Comparison of ENCODE assay signal across 27 mouse cellular contexts in genomic region chr2:101266685-101267374, GRCm38 (mm10).
"Had no signal": no experiment of that assay in that cellular context is flagged by ENCODE, and none has a peak within 500 bp of the region (broad histone marks: within the 10 kb centered on the region; RNA-seq: fewer than 3 reads in every experiment).

No protein-coding gene starts in this region.

- H3K9ac ChIP-seq: heart, embryonic 12.5 days; hindbrain, embryonic 13.5 days; hindbrain, embryonic 15.5 days; kidney, embryonic 15.5 days; limb, embryonic 12.5 days; liver, embryonic 13.5 days had no signal

- H3K4me2 ChIP-seq: heart, embryonic 12.5 days; hindbrain, embryonic 13.5 days; hindbrain, embryonic 15.5 days; kidney, embryonic 15.5 days; limb, embryonic 12.5 days; liver, embryonic 11.5 days; liver, embryonic 13.5 days had no signal

- H3K9me3 ChIP-seq: heart, embryonic 10.5 days; heart, embryonic 12.5 days; hindbrain, embryonic 10.5 days; hindbrain, embryonic 13.5 days; hindbrain, embryonic 15.5 days; kidney, embryonic 15.5 days; limb, embryonic 10.5 days; limb, embryonic 12.5 days; liver, embryonic 13.5 days had no signal

- H3K4me3 ChIP-seq: gastrocnemius, adult 2 months; heart, embryonic 10.5 days; heart, embryonic 12.5 days; hindbrain, embryonic 10.5 days; hindbrain, embryonic 13.5 days; hindbrain, embryonic 15.5 days; kidney, embryonic 15.5 days; layer of hippocampus, adult 2 months; left cerebral cortex, adult 2 months; limb, embryonic 10.5 days; limb, embryonic 12.5 days; liver, embryonic 13.5 days had no signal

- ATAC-seq: forebrain, embryonic 16.5 days; hindbrain, postnatal 0 days had no signal

- H3K4me1 ChIP-seq: heart, embryonic 10.5 days; heart, embryonic 12.5 days; hindbrain, embryonic 10.5 days; hindbrain, embryonic 13.5 days; hindbrain, embryonic 15.5 days; kidney, embryonic 15.5 days; limb, embryonic 10.5 days; limb, embryonic 12.5 days; liver, embryonic 13.5 days had no signal

- DNase-seq: gastrocnemius, adult 2 months; gastrocnemius, postnatal 10 days; gastrocnemius, postnatal 25 days; heart, adult 18-20 months; heart, postnatal 10 days; heart, postnatal 4 days; kidney, adult 11 months; kidney, adult 2 months; kidney, adult 9 months; kidney, postnatal 14 days; kidney, postnatal 36 days; liver; liver, embryonic 13.5 days had no signal

- H3K36me3 ChIP-seq: heart, embryonic 10.5 days; heart, embryonic 12.5 days; hindbrain, embryonic 10.5 days; hindbrain, embryonic 13.5 days; hindbrain, embryonic 15.5 days; kidney, embryonic 15.5 days; limb, embryonic 10.5 days; limb, embryonic 12.5 days; liver, embryonic 13.5 days had no signal

- H3K27ac ChIP-seq: gastrocnemius, adult 2 months; heart, embryonic 10.5 days; hindbrain, embryonic 10.5 days; hindbrain, embryonic 13.5 days; hindbrain, embryonic 15.5 days; hindbrain, postnatal 0 days; kidney, embryonic 15.5 days; kidney, postnatal 0 days; layer of hippocampus, adult 2 months; left cerebral cortex, adult 2 months; limb, embryonic 10.5 days; limb, embryonic 12.5 days; liver, embryonic 13.5 days had no signal

- H3K27me3 ChIP-seq: heart, embryonic 12.5 days; hindbrain, embryonic 13.5 days; hindbrain, embryonic 15.5 days; kidney, embryonic 15.5 days; limb, embryonic 12.5 days; liver, embryonic 13.5 days had no signal
